Mouse (Mus musculus) hindbrain, embryonic 10.5 days (tissue): Measurements from ENCODE around the gene Tkt. TPM values are rescaled to one million over a fixed set of nuclear protein-coding genes. Genes with fewer than 3 reads are reported as not detected.

ENCODE experiments used
- DNase-seq: peaks from one replicate; pipeline ENCODE4 v3.0.0-alpha.2; 2017; ENCODE audit warnings: low spot score
- H3K27ac ChIP-seq: fragments of 300-500 bp; sonication (generic); 2 replicates; pipeline ENCODE4 v1.5.1; 2016; ENCODE audit warnings: mild to moderate bottlenecking, moderate library complexity
- H3K27me3 ChIP-seq: fragments of 300-500 bp; sonication (generic); 2 replicates; pipeline ENCODE4 v1.6.1; 2016; ENCODE audit warnings: mild to moderate bottlenecking; ENCODE audit not compliant: poor library complexity, insufficient read depth, severe bottlenecking
- H3K36me3 ChIP-seq: fragments of 300-500 bp; sonication (generic); 2 replicates; pipeline ENCODE4 v1.6.1; 2016; ENCODE audit warnings: mild to moderate bottlenecking, moderate library complexity
- H3K4me1 ChIP-seq: fragments of 300-500 bp; sonication (generic); replicated peaks from 2 replicates; pipeline ENCODE4 v1.6.1; 2016; ENCODE audit warnings: mild to moderate bottlenecking
- H3K4me3 ChIP-seq: fragments of 300-500 bp; sonication (generic); 2 replicates; pipeline ENCODE4 v1.5.1; 2016; ENCODE audit warnings: mild to moderate bottlenecking, moderate library complexity
- H3K9me3 ChIP-seq: fragments of 300-500 bp; sonication (generic); 2 replicates; pipeline ENCODE4 v1.6.1; 2016; ENCODE audit warnings: mild to moderate bottlenecking, moderate library complexity
- whole genome bisulfite sequencing: fragments of 180-500 bp; shearing (Covaris S2); methylation state at CpG from one replicate; pipeline ENCODE4 v1.1.7; 2016; 5-methylcytosine and 5-hydroxymethylcytosine counted together
- polyA plus RNA-seq: library from polyadenylated mRNA; unstranded; fragments of >200 nt; fragmentation: Nextera tagmentation; extraction: Ambion mirVana; gene quantifications from 2 replicates; pipeline ENCODE4 v1.2.1, GENCODE M21; 2016

Gene Tkt
- polyA plus RNA-seq, 1 experiment from 2014 or later = 285 TPM

DNA sequence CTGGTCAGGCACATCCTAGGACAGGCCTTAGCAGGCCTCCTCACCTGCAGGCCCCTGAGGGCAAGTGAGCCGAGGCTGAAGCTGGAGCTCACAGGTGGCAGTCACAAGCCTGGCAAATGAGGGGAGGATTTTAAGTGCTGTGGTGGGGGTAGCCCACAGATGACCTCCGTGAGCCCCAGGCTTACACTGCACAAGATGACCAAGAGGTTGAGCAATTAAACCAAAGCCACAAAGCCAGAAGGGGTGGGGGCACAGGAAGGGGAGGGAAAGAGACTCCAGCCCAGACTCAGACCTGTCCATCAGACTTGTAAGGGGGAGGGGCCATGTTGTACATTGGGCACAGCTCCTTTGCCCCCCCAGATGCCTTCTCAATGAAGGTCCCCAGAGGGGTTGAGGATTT is 68.6 kb downstream of the Tkt start:
- peaks cover 27% of the 10 kb centered on the region for H3K4me1 ChIP-seq
- no peaks in the 10 kb centered on the region for H3K36me3 ChIP-seq
- no peaks in the 10 kb centered on the region for H3K9me3 ChIP-seq
- no peaks in the 10 kb centered on the region for H3K27me3 ChIP-seq
- no peak overlapping the region for H3K4me3 ChIP-seq
- 70% methylated on average over 2 of the region's 2 CpGs for WGBS
- H3K27ac ChIP-seq = no peak overlapping the region
- no peak for DNase-seq

DNA sequence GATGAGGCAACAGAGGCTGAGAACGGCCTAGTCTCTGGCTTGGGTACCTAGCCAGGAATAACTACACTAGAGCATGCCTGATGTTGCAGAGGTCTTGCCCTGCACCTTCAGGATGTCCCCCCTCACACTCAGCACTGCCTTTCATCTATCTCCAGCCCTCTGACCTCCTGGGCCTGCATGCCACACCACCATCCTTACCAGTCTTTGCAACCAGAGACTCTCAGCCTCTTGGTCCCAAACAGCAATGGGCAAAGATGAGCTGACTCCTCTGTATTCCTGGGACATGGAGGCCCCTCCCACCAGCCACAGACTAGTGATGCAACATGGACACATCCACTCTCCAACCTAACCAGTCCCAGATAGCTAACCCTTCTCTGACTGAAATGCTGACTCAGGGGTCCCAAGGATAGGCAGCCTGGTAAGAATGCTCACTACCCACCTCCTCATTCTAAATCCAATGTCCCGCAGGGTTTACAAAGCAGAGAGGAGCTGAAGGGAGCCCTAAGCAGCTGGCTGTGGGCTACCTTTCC is 70.7 kb downstream of the Tkt start:
- 89% methylated on average over 2 of the region's 2 CpGs for WGBS
- no peaks in the 10 kb centered on the region for H3K36me3 ChIP-seq
- H3K4me1 ChIP-seq = peaks cover 21% of the 10 kb centered on the region
- no peak overlapping the region; the same call in 1 of the 2 replicates for H3K27ac ChIP-seq
- no peaks in the 10 kb centered on the region for H3K9me3 ChIP-seq
- H3K27me3 ChIP-seq = no peaks in the 10 kb centered on the region
- H3K4me3 ChIP-seq = no peak overlapping the region
- DNase-seq = no peak

DNA sequence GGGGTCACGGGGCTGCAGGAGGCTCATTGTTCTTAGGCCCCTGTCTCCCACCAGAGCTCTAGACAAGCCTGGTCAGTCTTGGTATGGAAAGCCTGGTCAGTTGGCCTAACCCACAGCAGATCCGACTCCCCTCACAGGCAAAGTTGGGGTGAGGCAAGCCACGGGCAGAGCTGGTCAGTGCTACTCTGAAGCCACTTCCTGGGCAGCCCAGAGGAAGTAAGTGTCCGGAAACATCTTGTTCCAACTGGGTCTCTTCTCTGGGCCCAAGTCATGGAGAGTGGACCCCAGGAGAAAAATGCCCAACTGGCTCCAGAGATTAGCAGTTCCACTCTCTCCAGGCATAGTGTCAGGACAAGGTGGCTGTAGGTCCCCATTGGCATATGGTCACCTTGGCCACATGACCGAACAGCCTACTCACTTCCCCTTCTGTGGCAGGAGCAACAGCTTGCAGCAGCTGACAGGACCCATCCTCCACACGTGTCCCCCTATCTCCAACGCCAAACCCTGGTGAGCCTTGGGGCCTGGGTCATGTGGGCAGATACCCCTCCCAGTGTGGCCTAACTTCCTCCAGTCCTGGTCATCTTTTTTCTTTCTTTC is 71.9 kb downstream of the Tkt start:
- H3K4me3 ChIP-seq = no peak overlapping the region
- no peaks in the 10 kb centered on the region for H3K36me3 ChIP-seq
- DNase-seq = no peak
- WGBS = 85% methylated on average over 7 of the region's 7 CpGs
- no peak overlapping the region for H3K27ac ChIP-seq
- no peaks in the 10 kb centered on the region for H3K27me3 ChIP-seq
- H3K4me1 ChIP-seq = peaks cover 31% of the 10 kb centered on the region
- no peaks in the 10 kb centered on the region for H3K9me3 ChIP-seq

DNA sequence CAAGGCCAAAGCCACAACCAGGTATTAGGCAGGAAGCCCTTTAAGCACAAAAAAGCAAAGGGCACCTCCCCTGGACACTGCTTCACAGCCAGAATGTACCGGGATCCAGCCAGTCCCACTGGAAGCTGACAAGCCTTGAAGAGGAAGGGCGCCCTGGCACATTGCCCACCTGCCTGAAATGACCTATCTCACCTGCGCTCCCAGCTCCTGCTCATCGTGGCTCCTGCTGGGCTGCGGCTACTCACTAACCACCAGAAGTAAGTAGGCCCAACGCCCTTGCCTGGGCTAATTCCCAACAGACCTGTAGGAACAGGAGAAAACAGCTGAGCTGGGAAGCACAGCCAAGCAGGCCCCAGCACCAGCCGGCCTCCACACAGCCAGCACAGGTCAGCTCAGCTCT is 74.0 kb downstream of the Tkt start:
- no peak overlapping the region for H3K4me3 ChIP-seq
- H3K27me3 ChIP-seq = peaks cover 15% of the 10 kb centered on the region
- DNase-seq = no peak
- H3K36me3 ChIP-seq = no peaks in the 10 kb centered on the region
- no peak overlapping the region for H3K27ac ChIP-seq
- 89% methylated on average over 7 of the region's 7 CpGs for WGBS
- H3K9me3 ChIP-seq = no peaks in the 10 kb centered on the region
- H3K4me1 ChIP-seq = peaks cover 51% of the 10 kb centered on the region

DNA sequence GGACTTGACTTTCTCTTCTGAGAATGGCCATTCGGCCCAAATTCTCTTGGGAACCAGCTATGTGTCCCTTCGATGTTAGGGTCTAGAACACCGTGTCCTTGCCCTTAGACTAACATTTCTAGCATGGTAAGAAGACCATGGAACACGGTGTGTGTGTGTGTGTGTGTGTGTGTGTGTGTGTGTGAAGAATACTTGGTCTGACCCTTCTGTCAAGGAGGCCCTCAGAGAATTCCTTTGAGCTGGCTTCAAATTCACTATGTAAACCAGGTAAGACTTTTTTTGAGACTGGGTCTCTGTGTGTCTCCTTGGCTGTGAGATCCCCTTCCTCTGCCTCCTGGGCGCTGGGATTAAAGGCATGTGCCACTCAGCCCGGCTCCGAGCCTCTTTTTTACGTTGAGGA is 74.4 kb downstream of the Tkt start:
- Histone ChIP-seq H3K36me3 (no peaks in the 10 kb centered on the region), H3K4me3 (no peak overlapping the region), H3K27ac (no peak overlapping the region), H3K9me3 (no peaks in the 10 kb centered on the region), H3K27me3 (peaks cover 15% of the 10 kb centered on the region), H3K4me1 (peaks cover 51% of the 10 kb centered on the region)
- 91% methylated on average over 8 of the region's 8 CpGs for WGBS
- no peak for DNase-seq

Other genes starting within 250 kb of the Tkt start
- gene Dcp1a, start 68.8 kb upstream of the Tkt start, polyA plus RNA-seq = 30.5 and 31.7 TPM in 2 replicates
- gene Cacna1d, start 56.9 kb upstream of the Tkt start, polyA plus RNA-seq = 1.1 and 1.2 TPM in 2 replicates
- gene Prkcd, start 77.9 kb downstream of the Tkt start, polyA plus RNA-seq = 28.7 and 35.4 TPM in 2 replicates
- 13.0 and 13.6 TPM in 2 replicates for gene Rft1, start 106.0 kb downstream of the Tkt start, polyA plus RNA-seq
- gene Sfmbt1, start 166.5 kb downstream of the Tkt start, polyA plus RNA-seq = 17.8 and 20.8 TPM in 2 replicates